Mouse (Mus musculus): ENCODE measurements around the gene Nup93. TPM values are rescaled to one million over a fixed set of nuclear protein-coding genes. Genes with fewer than 3 reads are reported as not detected.

Nup93 gene
- 37.0 TPM for polyA plus RNA-seq (2017; shearing (Covaris generic))

GRCm38 (mm10) chr8:94214252-94215173, at the start of gene Nup93:
Nup93 (plus strand) TSS chr8:94214564.

GRCm38 (mm10) chr8:94172075-94172808, 42.1 kb upstream of the Nup93 start, which contains the start of gene Mt2:
Mt2 (plus strand) TSS chr8:94172664.

GRCm38 (mm10) chr8:94178857-94179712, 35.3 kb upstream of the Nup93 start, which contains the start of gene Mt1:
Mt1 (plus strand) TSS chr8:94179082.

GRCm38 (mm10) chr8:94328932-94329728, 114.8 kb downstream of the Nup93 start, which contains the start of gene Slc12a3:
Slc12a3 (plus strand) TSS chr8:94329201.

Other genes starting within 250 kb of the Nup93 start
- gene Amfr, start 201.7 kb upstream of the Nup93 start, polyA plus RNA-seq (2017; shearing (Covaris generic)), result 146 TPM
- gene Nudt21, start 177.5 kb upstream of the Nup93 start, polyA plus RNA-seq (2017; shearing (Covaris generic)), result 125 TPM
- 12.9 TPM for gene Ogfod1, start 177.4 kb upstream of the Nup93 start, polyA plus RNA-seq (2017; shearing (Covaris generic))
- 8.4 TPM for gene Bbs2, start 115.6 kb upstream of the Nup93 start, polyA plus RNA-seq (2017; shearing (Covaris generic))
- gene Mt4, start 77.4 kb upstream of the Nup93 start, polyA plus RNA-seq (2017; shearing (Covaris generic)), result not detected
- 2.0 TPM for gene Mt3, start 62.0 kb upstream of the Nup93 start, polyA plus RNA-seq (2017; shearing (Covaris generic))
- gene Mt2, start 41.9 kb upstream of the Nup93 start, polyA plus RNA-seq (2017; shearing (Covaris generic)), result 8.0 TPM
- gene Mt1, start 35.5 kb upstream of the Nup93 start, polyA plus RNA-seq (2017; shearing (Covaris generic)), result 59.8 TPM
- 0.23 TPM for gene Slc12a3, start 114.6 kb downstream of the Nup93 start, polyA plus RNA-seq (2017; shearing (Covaris generic))
- gene Herpud1, start 171.9 kb downstream of the Nup93 start, polyA plus RNA-seq (2017; shearing (Covaris generic)), result 244 TPM
- gene Nlrc5, start 219.8 kb downstream of the Nup93 start, polyA plus RNA-seq (2017; shearing (Covaris generic)), result 161 TPM